Mouse (Mus musculus): Measurements from ENCODE around the gene Nasp. TPM values are rescaled to one million over a fixed set of nuclear protein-coding genes. Genes with fewer than 3 reads are reported as not detected.
"Not testable (repeated sequence)": the region's sequence is repeated elsewhere in the genome, so short reads cannot be mapped to it uniquely, and the experiment has no call there.

The Nasp gene
- 10 to 100 TPM; 24.5 to 25.4 TPM for total RNA-seq (2021)
- long read RNA-seq, partial matches to known transcripts, result 2 of 8 reads
- long read RNA-seq, other reads (novel, unspliced or antisense), result 4 of 8 reads

- peak; percentile 75 to 92 for DNase-seq (ENCODE audit: low spot score in 2 of 2)
These were observed at the start of gene Nasp for GRCm38 (mm10) chr4:116627722-116628662. Gene Nasp, minus strand, starts transcription at chr4:116627941.

DNA sequence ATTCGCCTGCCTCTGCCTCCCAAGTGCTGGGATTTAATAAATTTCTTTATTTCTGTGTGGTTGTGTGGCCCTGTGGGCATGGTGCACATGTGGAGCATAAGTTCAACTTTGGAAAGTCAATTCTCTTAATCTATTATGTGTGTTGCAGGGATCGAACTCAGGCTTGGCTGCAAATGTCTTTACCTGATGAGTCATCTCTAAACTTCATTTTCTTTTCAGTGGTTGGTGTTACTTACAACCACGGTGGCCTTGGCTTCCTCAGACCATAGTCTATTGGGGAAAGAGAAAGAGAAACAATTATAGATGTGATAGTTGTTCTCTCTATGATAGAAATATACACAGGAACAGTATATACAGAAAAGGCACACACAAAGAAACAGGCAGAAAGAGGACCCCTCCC lies 48.3 kb upstream of the Nasp start:
- DNase-seq (ENCODE audit: low spot score in 2 of 2), result no peak

GRCm38 (mm10) chr4:116674761-116675160 lies 47.0 kb upstream of the Nasp start:
- DNase-seq (ENCODE audit: low spot score in 2 of 2), result not testable (repeated sequence)

DNA sequence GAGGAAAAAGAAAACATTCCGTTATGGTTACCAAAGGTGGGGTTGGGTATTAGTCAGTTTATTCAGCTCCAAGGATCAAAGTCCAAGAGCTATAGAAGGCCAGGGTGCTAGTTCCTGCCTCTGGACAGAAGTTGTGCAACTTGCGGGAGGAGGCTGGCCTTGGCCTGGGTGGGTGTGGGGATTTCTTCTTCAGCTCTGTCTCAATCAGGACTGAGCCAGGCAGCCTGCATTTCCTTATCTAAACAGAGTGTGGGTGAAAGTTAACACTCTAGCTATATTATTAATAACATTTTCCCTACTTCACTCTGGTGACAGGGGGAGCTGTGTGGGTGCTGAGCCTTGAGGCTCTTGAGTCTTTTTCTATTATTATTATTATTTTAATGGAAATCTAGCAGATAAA lies 45.0 kb upstream of the Nasp start:
- DNase-seq (ENCODE audit: low spot score in 2 of 2), result no peak

- DNase-seq (ENCODE audit: low spot score in 2 of 2), result no peak
These were observed 41.5 kb upstream of the Nasp start for GRCm38 (mm10) chr4:116669291-116669690.

- DNase-seq (ENCODE audit: low spot score in 2 of 2), result no peak
These were observed 40.4 kb upstream of the Nasp start for GRCm38 (mm10) chr4:116668145-116668544.

- DNase-seq (ENCODE audit: low spot score in 2 of 2), result no peak
These were observed 38.9 kb upstream of the Nasp start for GRCm38 (mm10) chr4:116666625-116667024.

- DNase-seq (ENCODE audit: low spot score in 2 of 2), result no peak
These were observed 34.3 kb upstream of the Nasp start for GRCm38 (mm10) chr4:116661998-116662397.

GRCm38 (mm10) chr4:116660829-116661228 lies 33.1 kb upstream of the Nasp start:
- no peak for DNase-seq (ENCODE audit: low spot score in 2 of 2)

DNA sequence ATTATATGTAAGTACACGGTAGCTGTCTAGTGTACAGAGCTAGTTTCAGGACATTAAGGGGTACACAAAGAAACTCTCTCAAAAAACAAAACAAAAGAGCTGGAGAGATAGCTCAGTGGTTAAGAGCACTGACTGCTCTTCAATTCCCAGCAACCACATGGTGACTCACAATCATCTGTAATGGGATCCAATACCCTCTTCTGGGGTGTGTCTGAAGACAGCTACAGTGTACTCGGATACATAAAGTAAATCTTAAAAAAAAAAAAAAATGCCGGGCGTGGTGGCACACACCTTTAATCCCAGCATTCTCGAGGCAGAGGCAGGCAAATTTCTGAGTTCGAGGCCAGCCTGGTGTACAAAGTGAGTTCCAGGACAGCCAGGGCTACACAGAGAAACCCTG lies 32.2 kb upstream of the Nasp start:
- not testable (repeated sequence) for DNase-seq (ENCODE audit: low spot score in 2 of 2)

GRCm38 (mm10) chr4:116659474-116659873 lies 31.7 kb upstream of the Nasp start:
- no peak for DNase-seq (ENCODE audit: low spot score in 2 of 2)

DNA sequence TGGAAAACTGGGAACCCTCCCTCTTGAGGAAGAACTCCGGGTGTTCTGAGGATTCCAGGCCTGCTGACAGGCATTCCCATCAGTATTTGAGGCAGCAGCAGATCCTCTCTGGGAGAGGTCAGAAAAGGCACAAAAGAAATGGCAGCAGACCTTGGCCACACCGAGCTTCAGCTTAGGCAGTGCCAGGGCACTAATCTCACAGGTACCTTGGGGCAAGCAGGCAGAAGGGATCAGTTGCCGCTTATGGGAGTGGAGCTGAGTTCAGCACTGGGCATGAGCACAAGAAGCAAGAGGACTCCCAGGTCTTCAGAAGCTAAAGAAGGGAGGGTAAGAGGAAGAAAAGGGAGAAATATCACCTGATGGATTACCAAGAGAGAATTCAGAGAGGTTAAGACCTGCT lies 30.2 kb upstream of the Nasp start:
- DNase-seq (ENCODE audit: low spot score in 2 of 2), result no peak

GRCm38 (mm10) chr4:116655658-116656057 lies 27.9 kb upstream of the Nasp start:
- DNase-seq (ENCODE audit: low spot score in 2 of 2), result no peak

DNA sequence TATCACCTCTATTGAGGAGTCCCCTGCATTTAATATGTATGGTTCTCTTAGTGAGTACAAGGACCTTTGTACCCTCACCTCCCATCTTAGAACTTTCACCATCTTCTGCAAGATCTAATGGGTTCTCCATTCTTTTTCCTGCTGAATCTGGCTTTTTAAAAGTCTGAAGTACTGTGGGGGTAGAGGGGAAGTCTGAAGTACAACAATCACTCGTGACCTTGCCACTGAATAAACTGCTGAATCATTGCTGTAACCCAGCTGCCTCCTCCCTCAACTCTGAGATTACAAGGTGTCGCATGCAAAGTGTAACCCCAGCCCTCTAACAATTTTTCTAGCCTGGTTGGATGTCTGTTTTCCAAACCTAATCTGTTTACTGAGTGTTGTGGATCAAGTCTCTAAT lies 27.4 kb upstream of the Nasp start:
- no peak for DNase-seq (ENCODE audit: low spot score in 2 of 2)

DNA sequence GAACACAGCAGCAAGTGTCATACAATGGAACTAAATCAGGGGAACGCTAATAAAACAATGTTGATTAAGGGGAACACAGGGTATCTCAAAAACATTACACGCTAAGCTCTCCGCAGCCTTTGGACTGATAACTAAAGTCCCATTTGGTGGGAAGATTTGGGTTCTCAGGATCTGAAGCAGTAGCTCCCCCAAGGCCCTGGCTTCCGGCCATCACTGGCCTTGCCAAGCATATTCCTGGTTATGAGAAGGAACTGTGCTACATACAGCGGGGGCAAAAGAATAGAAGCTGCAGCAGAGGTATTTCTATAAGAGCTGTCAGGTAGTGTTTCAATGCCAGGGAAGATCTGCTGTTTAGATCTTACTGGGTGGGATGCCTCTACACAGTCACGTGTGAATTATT lies 25.5 kb upstream of the Nasp start:
- no peak for DNase-seq (ENCODE audit: low spot score in 2 of 2)

GRCm38 (mm10) chr4:116651797-116652135 lies 24.0 kb upstream of the Nasp start:
- no peak for DNase-seq (ENCODE audit: low spot score in 2 of 2)

- peak; percentile 92 to 97 for DNase-seq (ENCODE audit: low spot score in 2 of 2)
These were observed 23.4 kb upstream of the Nasp start, which contains the start of gene Akr1a1 for GRCm38 (mm10) chr4:116650924-116651796. Gene Akr1a1, minus strand, starts transcription at chr4:116651680.

GRCm38 (mm10) chr4:116650365-116650764 lies 22.6 kb upstream of the Nasp start:
- DNase-seq (ENCODE audit: low spot score in 2 of 2), result no peak

DNA sequence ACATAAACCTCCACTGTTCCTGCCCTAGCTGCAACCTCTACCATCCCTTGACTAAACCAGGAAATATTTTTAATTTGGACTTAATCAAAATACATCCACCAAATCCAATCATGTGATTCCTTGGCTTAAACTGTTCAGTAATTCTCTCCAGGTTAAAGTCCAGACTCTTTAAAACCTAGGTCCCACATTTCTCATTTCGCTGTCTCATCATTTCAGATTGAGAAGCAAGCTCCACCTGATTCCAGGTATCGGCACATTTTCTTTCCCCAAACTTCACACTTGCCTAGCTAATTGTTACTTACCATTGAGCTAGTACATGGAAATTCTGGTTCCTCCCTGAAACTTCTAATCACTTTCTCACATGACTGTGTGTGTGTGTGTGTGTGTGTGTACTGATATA lies 21.7 kb upstream of the Nasp start:
- no peak for DNase-seq (ENCODE audit: low spot score in 2 of 2)

- no peak for DNase-seq (ENCODE audit: low spot score in 2 of 2)
These were observed 17.9 kb upstream of the Nasp start for GRCm38 (mm10) chr4:116645624-116646023.

DNA sequence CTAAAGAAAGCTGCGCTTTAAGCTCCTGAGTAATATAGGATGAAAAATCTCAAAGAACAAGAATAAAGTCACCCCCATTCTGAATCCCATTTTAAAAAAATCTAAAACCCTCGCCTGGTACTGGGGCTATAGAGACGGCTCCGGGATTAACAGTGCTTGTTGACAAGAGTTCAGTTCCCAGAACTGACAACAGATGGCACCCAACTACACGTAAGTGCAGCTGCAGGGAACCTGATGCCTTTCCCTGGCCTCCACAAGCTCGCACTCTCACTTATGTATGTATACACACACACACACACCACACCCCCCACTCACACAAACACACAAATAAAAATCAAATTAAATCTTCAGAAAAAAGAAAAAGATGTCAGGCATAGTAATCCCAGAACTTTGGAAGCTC lies 16.6 kb upstream of the Nasp start:
- DNase-seq (ENCODE audit: low spot score in 2 of 2), result peak in 1 of 2 experiments; percentile 25

- DNase-seq (ENCODE audit: low spot score in 2 of 2), result no peak
These were observed 14.3 kb upstream of the Nasp start for GRCm38 (mm10) chr4:116642071-116642470.
